Mouse (Mus musculus) gonadal fat pad, adult 2 months (tissue): ENCODE measurements at regions not wholly inside any gene's neighbourhood (a gene's known extent, or its start where the extent isn't known, plus 50 kb on each side); places are given as distances from the start of the nearest gene placed in this dataset.

Experiments used
- DNase-seq: peaks from one replicate; pipeline ENCODE4 v3.0.0-alpha.2; 2012; ENCODE audit warnings: low read depth

- no peak for DNase-seq
These were observed 67.5 kb upstream of the Map1b start for GRCm38 (mm10) chr13:99583841-99584240.

GRCm38 (mm10) chr13:99580296-99580695 lies 64.0 kb upstream of the Map1b start:
- DNase-seq = no peak

- DNase-seq = no peak
These were observed 63.3 kb upstream of the Map1b start for GRCm38 (mm10) chr13:99579596-99580175.

GRCm38 (mm10) chr13:99577686-99578085 lies 61.3 kb upstream of the Map1b start:
- DNase-seq = no peak

GRCm38 (mm10) chr13:99573021-99573420 lies 56.7 kb upstream of the Map1b start:
- DNase-seq = no peak

GRCm38 (mm10) chr13:99572381-99572780 lies 56.0 kb upstream of the Map1b start:
- DNase-seq = no peak
